Mouse (Mus musculus) hindbrain, embryonic 12.5 days (tissue): ENCODE data around the gene Dsp. TPM values are rescaled to one million over a fixed set of nuclear protein-coding genes. Genes with fewer than 3 reads are reported as not detected.

Experiments
- ATAC-seq: fragments of 200-750 bp; cut with Nextera tagmentation; 2 replicates; pipeline ENCODE4 v1.8.0; 2017; ENCODE audit warnings: moderate TSS enrichment; ENCODE audit not compliant: low FRiP score
- H3K27ac ChIP-seq: fragments of 300-500 bp; sonication (generic); 2 replicates; pipeline ENCODE4 v1.5.1; 2016; ENCODE audit warnings: mild to moderate bottlenecking
- H3K27me3 ChIP-seq: fragments of 300-500 bp; sonication (generic); 2 replicates; pipeline ENCODE4 v1.6.1; 2016; ENCODE audit warnings: mild to moderate bottlenecking
- H3K36me3 ChIP-seq: fragments of 300-500 bp; sonication (generic); 2 replicates; pipeline ENCODE4 v1.6.1; 2016; ENCODE audit warnings: mild to moderate bottlenecking
- H3K4me1 ChIP-seq: fragments of 300-500 bp; sonication (generic); 2 replicates; pipeline ENCODE4 v1.6.1; 2016
- H3K4me2 ChIP-seq: fragments of 300-500 bp; sonication (generic); replicated peaks from 2 replicates; pipeline ENCODE4 v1.6.1; 2016; ENCODE audit warnings: mild to moderate bottlenecking
- H3K4me3 ChIP-seq: fragments of 300-500 bp; sonication (generic); 2 replicates; pipeline ENCODE4 v1.5.1; 2016; ENCODE audit warnings: mild to moderate bottlenecking
- H3K9ac ChIP-seq: fragments of 300-500 bp; sonication (generic); 2 replicates; pipeline ENCODE4 v1.6.1; 2016; ENCODE audit warnings: mild to moderate bottlenecking, moderate library complexity
- H3K9me3 ChIP-seq: fragments of 300-500 bp; sonication (generic); replicated peaks from 2 replicates; pipeline ENCODE4 v1.6.1; 2016; ENCODE audit warnings: mild to moderate bottlenecking
- WGBS: fragments of 180-500 bp; shearing (Covaris S2); methylation state at CpG from one replicate; pipeline ENCODE4 v1.1.7; 2016; 5-methylcytosine and 5-hydroxymethylcytosine counted together
- polyA plus RNA-seq: library from polyadenylated mRNA; unstranded; fragments of >200 nt; fragmentation: Nextera tagmentation; extraction: Ambion mirVana; gene quantifications from 2 replicates; pipeline ENCODE4 v1.2.1, GENCODE M21; 2016

Dsp gene
- polyA plus RNA-seq, 1 experiment from 2014 or later, result 1.5 TPM

- 49% methylated on average over 4 of the region's 4 CpGs for WGBS
- no peak overlapping the region for H3K27ac ChIP-seq
- peak overlapping the region; percentile 61 for H3K4me2 ChIP-seq
- peaks cover 16% of the 10 kb centered on the region for H3K4me1 ChIP-seq
- no peaks in the 10 kb centered on the region for H3K9me3 ChIP-seq
- H3K27me3 ChIP-seq, result no peaks in the 10 kb centered on the region
- H3K36me3 ChIP-seq, result no peaks in the 10 kb centered on the region
- H3K4me3 ChIP-seq, result peak overlapping the region; percentile 87
- no peak for ATAC-seq
- no peak overlapping the region for H3K9ac ChIP-seq
These were observed 53.1 kb downstream of the Dsp start for GRCm38 (mm10) chr13:38204171-38204570.

- under 1% methylated on average over 59 of the region's 59 CpGs for WGBS
- peak within 1 kb of the TSS; percentile 90 for H3K27ac ChIP-seq
- H3K27me3 ChIP-seq, result no peaks in the 10 kb centered on the region
- peak within 1 kb of the TSS; percentile 61 for H3K4me2 ChIP-seq
- peak within 1 kb of the TSS; percentile 87 for H3K4me3 ChIP-seq
- no peaks in the 10 kb centered on the region for H3K36me3 ChIP-seq
- peak; percentile 99 for ATAC-seq
- H3K4me1 ChIP-seq, result peaks cover 16% of the 10 kb centered on the region
- H3K9ac ChIP-seq, result peak within 1 kb of the TSS; percentile 87
- H3K9me3 ChIP-seq, result no peaks in the 10 kb centered on the region
These were observed 53.8 kb downstream of the Dsp start, which contains the start of gene Snrnp48 for GRCm38 (mm10) chr13:38204702-38205482. Gene Snrnp48 (plus strand): TSS chr13:38204938.

GRCm38 (mm10) chr13:38211122-38211521, 60.0 kb downstream of the Dsp start:
- H3K9ac ChIP-seq, result no peak overlapping the region
- H3K27me3 ChIP-seq, result no peaks in the 10 kb centered on the region
- H3K36me3 ChIP-seq, result peaks cover 44% of the 10 kb centered on the region
- no peak overlapping the region for H3K4me3 ChIP-seq
- H3K4me1 ChIP-seq, result peaks cover 10% of the 10 kb centered on the region
- H3K27ac ChIP-seq, result no peak overlapping the region
- WGBS, result 98% methylated on average over 5 of the region's 5 CpGs
- H3K4me2 ChIP-seq, result no peak overlapping the region
- H3K9me3 ChIP-seq, result no peaks in the 10 kb centered on the region
- no peak for ATAC-seq

GRCm38 (mm10) chr13:38218686-38219085, 67.6 kb downstream of the Dsp start:
- no peak for ATAC-seq
- H3K36me3 ChIP-seq, result peaks cover 82% of the 10 kb centered on the region
- no peaks in the 10 kb centered on the region for H3K27me3 ChIP-seq
- H3K4me3 ChIP-seq, result no peak overlapping the region
- no peaks in the 10 kb centered on the region for H3K9me3 ChIP-seq
- 87% methylated on average over 3 of the region's 3 CpGs for WGBS
- no peak overlapping the region for H3K9ac ChIP-seq
- H3K27ac ChIP-seq, result no peak overlapping the region
- H3K4me2 ChIP-seq, result no peak overlapping the region
- H3K4me1 ChIP-seq, result no peaks in the 10 kb centered on the region

DNA sequence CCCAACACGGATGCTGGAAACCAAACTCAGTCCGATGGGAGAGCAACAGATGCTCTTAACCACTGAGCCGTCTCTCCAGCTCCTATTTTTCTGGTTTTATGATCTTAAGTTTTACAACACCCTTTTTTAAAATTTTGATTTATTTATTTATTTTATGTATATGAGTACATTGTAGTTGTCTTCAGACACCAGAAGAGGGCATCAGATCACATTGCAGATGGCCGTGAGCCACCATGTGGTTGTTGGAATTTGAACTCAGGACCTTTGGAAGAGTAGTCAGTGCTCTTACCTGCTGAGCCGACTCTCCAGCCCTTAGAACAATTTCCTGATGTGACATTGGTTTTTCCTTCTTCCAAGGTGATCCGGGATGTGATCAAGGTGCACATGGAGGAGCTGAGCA, 69.2 kb downstream of the Dsp start:
- Histone ChIP-seq H3K4me1 (no peaks in the 10 kb centered on the region), H3K36me3 (peaks cover 89% of the 10 kb centered on the region), H3K27me3 (no peaks in the 10 kb centered on the region), H3K4me2 (no peak overlapping the region), H3K4me3 (no peak overlapping the region), H3K9ac (no peak overlapping the region), H3K9me3 (no peaks in the 10 kb centered on the region), H3K27ac (no peak overlapping the region)
- ATAC-seq, result no peak
- 95% methylated on average over 6 of the region's 6 CpGs for WGBS

DNA sequence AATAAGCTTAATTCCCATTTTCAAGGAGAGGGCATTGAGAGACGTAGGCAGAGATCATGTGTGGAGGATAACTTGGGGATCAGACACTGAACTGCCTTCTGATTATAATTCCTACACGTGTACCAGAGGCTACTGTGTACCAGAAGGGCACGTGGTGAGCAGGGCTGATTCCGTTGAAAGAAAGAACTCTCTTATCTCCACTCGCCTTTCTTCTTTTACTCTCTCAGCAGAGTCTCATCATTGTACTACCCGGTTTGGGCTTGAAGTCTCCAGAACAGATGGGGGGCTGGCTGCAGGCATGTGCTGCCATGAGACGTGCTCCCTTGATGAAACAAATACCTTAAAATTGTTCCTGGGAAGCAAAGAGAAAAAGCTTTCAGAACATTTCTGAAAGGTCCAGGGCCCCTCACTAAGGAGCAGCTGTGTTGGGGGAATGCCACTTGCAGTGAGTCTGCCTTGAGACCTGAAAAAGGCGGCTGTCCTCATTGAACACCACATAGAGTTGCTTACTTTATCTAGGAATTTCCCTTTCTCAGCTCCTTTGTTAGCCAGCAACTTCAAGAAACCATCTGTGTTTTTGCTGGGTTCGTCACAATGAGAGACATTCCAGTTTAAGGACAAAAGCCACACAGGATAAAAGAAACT, 79.2 kb downstream of the Dsp start:
- Histone ChIP-seq H3K4me3 (no peak overlapping the region), H3K4me1 (no peaks in the 10 kb centered on the region), H3K27ac (no peak overlapping the region), H3K9ac (no peak overlapping the region), H3K27me3 (no peaks in the 10 kb centered on the region), H3K4me2 (no peak overlapping the region), H3K9me3 (no peaks in the 10 kb centered on the region), H3K36me3 (peaks cover 34% of the 10 kb centered on the region)
- 64% methylated on average over 9 of the region's 9 CpGs for WGBS
- no peak for ATAC-seq

GRCm38 (mm10) chr13:38232411-38232810, 81.3 kb downstream of the Dsp start:
- Histone ChIP-seq H3K4me1 (no peaks in the 10 kb centered on the region), H3K36me3 (peaks cover 24% of the 10 kb centered on the region), H3K4me3 (no peak overlapping the region), H3K9me3 (0 out of 2 replicates have a peak, but pooled peaks cover 6% of the 10 kb centered on the region), H3K27me3 (no peaks in the 10 kb centered on the region), H3K27ac (no peak overlapping the region), H3K9ac (no peak overlapping the region), H3K4me2 (no peak overlapping the region)
- 73% methylated on average over 4 of the region's 4 CpGs for WGBS
- ATAC-seq, result no peak

- Histone ChIP-seq H3K27ac (no peak overlapping the region), H3K4me2 (no peak overlapping the region), H3K9me3 (0 out of 2 replicates have a peak, but pooled peaks cover 6% of the 10 kb centered on the region), H3K27me3 (no peaks in the 10 kb centered on the region), H3K4me3 (no peak overlapping the region), H3K9ac (no peak overlapping the region), H3K4me1 (no peaks in the 10 kb centered on the region), H3K36me3 (peaks cover 19% of the 10 kb centered on the region)
- 81% methylated on average over 3 of the region's 3 CpGs for WGBS
- ATAC-seq, result no peak
These were observed 81.9 kb downstream of the Dsp start for GRCm38 (mm10) chr13:38232856-38233625.

GRCm38 (mm10) chr13:38234651-38235050, 83.6 kb downstream of the Dsp start:
- Histone ChIP-seq H3K27me3 (no peaks in the 10 kb centered on the region), H3K4me2 (no peak overlapping the region), H3K9me3 (0 out of 2 replicates have a peak, but pooled peaks cover 6% of the 10 kb centered on the region), H3K36me3 (0 out of 2 replicates have a peak, but pooled peaks cover 7% of the 10 kb centered on the region), H3K9ac (no peak overlapping the region), H3K4me3 (no peak overlapping the region), H3K4me1 (no peaks in the 10 kb centered on the region), H3K27ac (no peak overlapping the region)
- 69% methylated on average over 5 of the region's 5 CpGs for WGBS
- no peak for ATAC-seq

- Histone ChIP-seq H3K4me1 (no peaks in the 10 kb centered on the region), H3K36me3 (0 out of 2 replicates have a peak, but pooled peaks cover 7% of the 10 kb centered on the region), H3K27ac (no peak overlapping the region), H3K9ac (no peak overlapping the region), H3K4me3 (no peak overlapping the region), H3K27me3 (no peaks in the 10 kb centered on the region), H3K4me2 (no peak overlapping the region), H3K9me3 (0 out of 2 replicates have a peak, but pooled peaks cover 6% of the 10 kb centered on the region)
- no peak for ATAC-seq
- 82% methylated on average over 3 of the region's 3 CpGs for WGBS
These were observed 84.3 kb downstream of the Dsp start for GRCm38 (mm10) chr13:38235370-38235769.

DNA sequence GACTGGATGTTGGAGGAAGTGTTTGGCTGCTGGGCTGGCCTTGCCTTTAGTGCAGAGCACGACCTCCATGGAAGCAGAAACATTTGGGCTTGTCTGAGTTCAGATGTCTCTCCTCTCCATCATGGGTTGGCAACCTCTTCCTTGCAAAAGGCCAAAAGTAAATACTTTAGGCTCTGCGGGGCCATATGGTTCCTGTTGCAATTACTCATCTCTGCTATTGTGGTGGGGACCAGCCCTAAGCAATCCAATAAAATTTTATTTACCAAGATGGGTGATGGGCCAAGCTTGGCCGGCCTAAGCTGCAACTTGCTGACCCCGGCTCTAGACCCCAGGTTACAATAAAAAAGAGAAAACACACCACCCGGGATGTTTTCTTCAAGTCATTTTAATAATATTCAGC, 97.1 kb downstream of the Dsp start:
- H3K9me3 ChIP-seq, result no peaks in the 10 kb centered on the region
- no peak overlapping the region for H3K9ac ChIP-seq
- H3K27ac ChIP-seq, result no peak overlapping the region
- no peak overlapping the region for H3K4me3 ChIP-seq
- no peak for ATAC-seq
- H3K4me2 ChIP-seq, result no peak overlapping the region
- no peaks in the 10 kb centered on the region for H3K27me3 ChIP-seq
- H3K4me1 ChIP-seq, result no peaks in the 10 kb centered on the region
- WGBS, result 88% methylated on average over 5 of the region's 5 CpGs
- H3K36me3 ChIP-seq, result no peaks in the 10 kb centered on the region
